Mouse (Mus musculus): ENCODE data around the gene Chst14.

Gene Chst14

GRCm38 (mm10) chr2:118963676-118964012 lies 37.3 kb downstream of the Chst14 start:
- no peak for DNase-seq (ENCODE audit: extremely low spot score, low spot score)

DNA sequence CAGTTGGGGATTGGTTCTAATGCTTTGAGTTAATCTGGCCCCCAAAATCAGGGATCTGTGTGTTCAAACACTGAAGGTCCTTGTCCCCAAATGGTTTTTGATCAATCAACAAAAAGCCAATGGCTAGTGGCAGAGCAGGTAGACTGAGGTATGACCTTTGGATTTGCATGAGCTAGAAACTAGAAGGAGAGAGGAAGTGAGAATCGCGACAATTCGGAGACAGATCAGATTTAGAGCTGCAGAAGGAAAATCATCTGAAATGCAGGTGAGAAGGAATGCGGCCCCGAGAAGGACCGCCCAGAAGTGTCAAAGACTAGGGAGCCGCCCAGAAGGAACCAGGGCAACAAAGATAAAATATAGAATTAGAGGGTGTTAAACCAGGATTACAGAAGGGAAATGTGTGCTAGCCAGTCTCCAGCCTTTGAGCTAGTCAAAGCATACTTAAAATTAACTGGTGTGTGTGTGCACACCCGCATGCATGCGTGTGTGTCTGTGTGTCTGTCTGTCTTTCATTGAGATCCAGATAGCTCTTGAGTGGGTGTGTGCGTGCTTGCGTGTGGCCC lies 43.4 kb downstream of the Chst14 start:
- DNase-seq (ENCODE audit: extremely low spot score, low spot score): no peak

- no peak for DNase-seq (ENCODE audit: extremely low spot score, low spot score)
Observed at GRCm38 (mm10) chr2:118972048-118972447, 45.8 kb downstream of the Chst14 start.

GRCm38 (mm10) chr2:118972687-118973376 lies 46.5 kb downstream of the Chst14 start:
- peak; percentile 90 for DNase-seq (ENCODE audit: extremely low spot score, low spot score)

DNA sequence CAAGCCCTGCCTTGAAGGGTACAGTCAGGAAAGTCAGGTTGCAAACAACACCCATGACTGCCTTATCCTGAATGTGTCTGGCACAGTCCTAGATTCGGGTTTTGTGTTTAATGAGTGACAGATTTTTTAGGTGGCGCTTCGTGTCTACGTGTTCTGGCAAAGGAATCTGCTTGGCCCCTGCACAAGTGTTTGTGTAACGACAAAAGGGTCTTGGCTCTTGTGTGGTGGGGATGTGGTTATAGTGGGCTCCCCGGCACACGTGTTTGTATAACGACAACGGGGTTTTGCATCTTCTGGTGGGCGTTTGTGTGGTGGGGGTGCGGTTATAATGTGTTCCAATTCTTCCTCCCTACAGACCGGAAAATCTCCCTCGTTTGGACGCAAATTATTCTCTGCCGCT lies 49.6 kb downstream of the Chst14 start:
- no peak for DNase-seq (ENCODE audit: extremely low spot score, low spot score)

DNA sequence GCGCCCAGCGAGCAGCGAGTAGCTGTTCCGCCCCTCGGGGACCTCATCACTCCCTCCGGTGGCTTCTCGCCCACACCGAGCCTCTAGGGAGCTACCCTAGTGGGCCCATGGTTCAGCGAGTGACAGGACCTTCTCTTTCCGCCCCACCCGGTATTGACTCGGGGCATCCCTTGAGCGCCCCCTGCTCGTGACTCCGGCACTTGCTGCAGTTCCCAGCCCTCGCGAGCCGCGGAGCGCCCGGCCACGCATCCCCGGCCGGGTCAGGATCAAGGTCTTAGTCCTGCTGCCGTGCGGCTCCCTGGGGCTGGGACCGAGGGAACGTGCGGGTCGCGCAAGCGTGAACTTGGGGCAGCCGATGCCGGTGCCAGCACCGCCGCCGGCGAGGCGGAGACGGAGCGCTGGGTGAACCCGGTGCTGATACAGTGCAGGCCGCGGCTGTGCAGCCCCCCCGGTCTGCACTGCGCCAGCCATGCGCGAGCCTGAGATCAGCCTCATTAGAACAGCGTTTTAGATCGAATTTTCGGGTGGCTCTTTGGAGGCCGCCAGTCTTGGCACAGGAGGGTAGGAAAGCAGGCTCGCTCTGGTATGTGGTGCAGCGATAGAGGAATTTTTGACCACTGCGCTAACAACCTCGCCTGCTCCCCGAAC lies 50.1 kb downstream of the Chst14 start:
- peak; percentile 89 for DNase-seq (ENCODE audit: extremely low spot score, low spot score)

DNA sequence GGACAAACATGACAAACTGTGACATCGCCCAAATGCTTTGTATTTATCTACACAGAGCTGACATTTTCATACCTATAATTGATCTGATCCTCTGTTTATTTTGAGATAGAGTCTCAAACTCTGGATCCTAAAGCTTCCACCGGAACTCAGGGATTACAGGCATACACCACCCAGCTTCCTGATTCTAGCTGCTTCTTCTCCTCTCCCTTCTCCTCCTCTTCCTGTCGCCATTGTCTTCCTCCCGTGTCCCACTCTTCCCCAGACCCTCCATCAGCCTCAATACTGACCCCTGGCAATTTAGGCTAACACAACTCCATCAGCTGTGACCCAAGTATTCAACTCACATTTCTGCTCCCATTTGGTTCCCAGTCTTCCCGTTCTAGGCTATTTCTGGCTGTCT lies 50.6 kb downstream of the Chst14 start:
- peak; percentile 40 for DNase-seq (ENCODE audit: extremely low spot score, low spot score)

- DNase-seq (ENCODE audit: extremely low spot score, low spot score): peak; percentile 28
Observed at GRCm38 (mm10) chr2:118978064-118978463, 51.8 kb downstream of the Chst14 start.
